Mouse (Mus musculus): Measurements from ENCODE around the gene Gm20695.

DNA sequence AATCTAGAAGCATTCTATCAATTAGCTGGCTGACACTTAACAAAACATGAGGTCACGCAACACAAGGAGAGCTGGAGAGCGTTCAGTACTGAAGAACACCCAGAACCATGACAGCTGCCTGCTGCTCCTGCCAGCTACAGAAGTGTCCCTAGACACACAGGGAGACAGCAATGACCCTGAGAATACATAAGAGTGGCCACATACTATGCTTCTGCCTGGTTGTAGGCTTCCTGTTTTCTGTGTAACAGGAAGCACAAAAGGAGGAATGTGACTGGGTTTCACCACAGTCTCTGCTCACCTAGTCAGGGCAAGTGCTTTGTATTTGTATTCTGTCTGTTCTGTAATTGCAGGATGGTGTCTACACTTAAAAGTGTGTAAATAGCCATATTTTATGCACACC is 36.3 kb downstream of the Gm20695 start:
- TF ChIP-seq CTCF (IDR thresholded peaks at IDR 0.05; ENCODE audit: extremely low read depth, insufficient read depth, low read length) (no peak), POLR2A (IDR thresholded peaks at IDR 0.05; ENCODE audit: extremely low read depth, insufficient read depth, low read length) (no peak)

Data from cortical plate, adult 2 months (tissue).